Mouse (Mus musculus) spleen, adult 2 months (tissue): Measurements from ENCODE around the gene Gm20489.

Experiments
- CTCF ChIP-seq: fragments of 200-500 bp; IDR thresholded peaks from 2 replicates; pipeline ENCODE4 v1.5.1; 2011; ENCODE audit warnings: mild to moderate bottlenecking, inconsistent platforms; ENCODE audit not compliant: insufficient read depth, insufficient read length, insufficient replicate concordance; ENCODE audit errors: extremely low read depth
- POLR2A ChIP-seq: fragments of 200-500 bp; IDR thresholded peaks from 2 replicates; pipeline ENCODE4 v1.6.1; 2011; ENCODE audit warnings: low read depth, low read length, inconsistent platforms

DNA sequence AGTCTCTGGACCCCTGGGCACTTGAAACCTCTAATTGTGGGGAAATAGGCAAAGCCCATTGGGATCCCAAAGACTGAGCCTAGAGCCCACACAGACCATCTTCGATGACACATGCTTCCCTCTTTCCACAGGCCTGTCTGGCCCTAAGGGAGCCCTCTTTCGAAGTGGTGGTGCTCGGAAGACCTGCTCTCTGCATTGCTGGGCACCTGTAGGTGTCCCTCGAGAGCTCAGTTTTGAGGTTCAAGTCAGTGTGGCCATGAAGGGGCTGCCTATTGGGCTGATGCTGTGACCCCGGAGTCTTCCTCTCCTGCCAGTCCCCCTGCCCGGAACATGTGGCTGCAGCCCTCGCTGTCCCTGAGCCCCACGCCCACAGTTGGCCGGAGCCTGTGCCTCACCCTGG is 32.8 kb upstream of the Gm20489 start:
- TF ChIP-seq CTCF (no peak), POLR2A (no peak)
